Mouse (Mus musculus) cerebellum, adult 2 months (tissue): ENCODE measurements around the gene Mcm2.

Experiments used
- CTCF ChIP-seq: fragments of 200-500 bp; IDR thresholded peaks from 2 replicates; pipeline ENCODE4 v1.5.1; 2011; ENCODE audit warnings: low read depth, mild to moderate bottlenecking, control low read depth, low read length, moderate library complexity, borderline replicate concordance; ENCODE audit not compliant: insufficient read depth
- POLR2A ChIP-seq: fragments of 200-500 bp; IDR thresholded peaks from 2 replicates; pipeline ENCODE4 v1.6.1; 2011; ENCODE audit warnings: low read length, control low read depth, borderline replicate concordance; ENCODE audit not compliant: insufficient read depth

GRCm38 (mm10) chr6:88884690-88885089 lies 13.9 kb downstream of the Mcm2 start:
- TF ChIP-seq CTCF (no peak), POLR2A (no peak)
